Mouse (Mus musculus) lung, embryonic 15.5 days (tissue): ENCODE measurements around the gene Nyap1. TPM values are rescaled to one million over a fixed set of nuclear protein-coding genes. Genes with fewer than 3 reads are reported as not detected.

ENCODE experiments used
- ATAC-seq: fragments of 200-750 bp; cut with Nextera tagmentation; 2 replicates; pipeline ENCODE4 v1.8.0; 2017; ENCODE audit warnings: moderate number of reproducible peaks, borderline replicate concordance; ENCODE audit not compliant: low FRiP score, low TSS enrichment; ENCODE audit errors: extremely low read depth
- H3K27ac ChIP-seq: fragments of 300-500 bp; sonication (generic); 2 replicates; pipeline ENCODE4 v1.5.1; 2015; ENCODE audit warnings: moderate library complexity, mild to moderate bottlenecking, inconsistent platforms
- H3K27me3 ChIP-seq: fragments of 300-500 bp; sonication (generic); 2 replicates; pipeline ENCODE4 v1.6.1; 2015; ENCODE audit warnings: inconsistent platforms
- H3K36me3 ChIP-seq: fragments of 300-500 bp; sonication (generic); 2 replicates; pipeline ENCODE4 v1.6.1; 2015; ENCODE audit warnings: inconsistent platforms
- H3K4me1 ChIP-seq: fragments of 300-500 bp; sonication (generic); 2 replicates; pipeline ENCODE4 v1.6.1; 2015; ENCODE audit warnings: inconsistent platforms
- H3K4me2 ChIP-seq: fragments of 300-500 bp; sonication (generic); 2 replicates; pipeline ENCODE4 v1.6.1; 2015; ENCODE audit warnings: inconsistent platforms, mild to moderate bottlenecking, moderate library complexity
- H3K4me3 ChIP-seq: fragments of 300-500 bp; sonication (generic); 2 replicates; pipeline ENCODE4 v1.5.1; 2015; ENCODE audit warnings: mild to moderate bottlenecking, inconsistent platforms
- H3K9ac ChIP-seq: fragments of 300-500 bp; sonication (generic); 2 replicates; pipeline ENCODE4 v1.6.1; 2015; ENCODE audit warnings: inconsistent platforms
- H3K9me3 ChIP-seq: fragments of 300-500 bp; sonication (generic); 2 replicates; pipeline ENCODE4 v1.6.1; 2016; ENCODE audit warnings: inconsistent platforms
- WGBS: fragments of 180-500 bp; shearing (Covaris S2); methylation state at CpG from one replicate; pipeline ENCODE4 v1.1.7; 2015; 5-methylcytosine and 5-hydroxymethylcytosine counted together
- polyA plus RNA-seq: library from polyadenylated mRNA; unstranded; fragments of >200 nt; fragmentation: Nextera tagmentation; extraction: Ambion mirVana; gene quantifications from 2 replicates; pipeline ENCODE4 v1.2.1, GENCODE M21; 2015

Nyap1 gene
- polyA plus RNA-seq, 1 experiment from 2014 or later: 1.8 TPM

GRCm38 (mm10) chr5:137705242-137705641, 36.2 kb downstream of the Nyap1 start:
- H3K4me1 ChIP-seq: peaks cover 13% of the 10 kb centered on the region; the same call in 1 of the 2 replicates
- no peak overlapping the region for H3K9ac ChIP-seq
- H3K27ac ChIP-seq: no peak overlapping the region
- no peaks in the 10 kb centered on the region for H3K27me3 ChIP-seq
- 49% methylated on average over 6 of the region's 6 CpGs for WGBS
- H3K4me2 ChIP-seq: no peak overlapping the region
- no peaks in the 10 kb centered on the region for H3K36me3 ChIP-seq
- no peak for ATAC-seq
- no peak overlapping the region for H3K4me3 ChIP-seq
- H3K9me3 ChIP-seq: no peaks in the 10 kb centered on the region

DNA sequence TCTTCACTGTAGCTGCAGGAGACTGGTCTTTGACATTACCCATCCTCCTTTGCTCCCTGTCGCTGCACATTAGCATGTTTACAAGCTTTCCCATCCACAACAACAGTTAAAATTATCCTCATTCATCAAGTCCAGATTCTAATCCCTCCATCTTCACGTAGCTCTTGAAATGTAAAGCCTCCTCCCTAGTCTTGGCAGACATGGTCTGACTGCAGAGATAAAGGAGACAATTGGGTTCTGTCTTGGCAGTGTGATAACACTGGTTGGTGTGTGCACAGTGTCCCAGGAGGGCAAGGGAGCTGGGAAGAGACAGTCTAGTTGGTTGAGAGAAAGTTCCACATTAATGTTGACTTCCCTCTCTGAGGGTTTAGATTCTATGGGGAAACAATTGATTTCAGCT, 41.6 kb downstream of the Nyap1 start:
- ATAC-seq: no peak
- H3K4me1 ChIP-seq: no peaks in the 10 kb centered on the region
- H3K27me3 ChIP-seq: no peaks in the 10 kb centered on the region
- H3K9me3 ChIP-seq: no peaks in the 10 kb centered on the region
- no peak overlapping the region for H3K9ac ChIP-seq
- H3K4me2 ChIP-seq: no peak overlapping the region
- H3K36me3 ChIP-seq: no peaks in the 10 kb centered on the region
- H3K27ac ChIP-seq: no peak overlapping the region
- H3K4me3 ChIP-seq: no peak overlapping the region
- 51% methylated on average over 2 of the region's 2 CpGs for WGBS

DNA sequence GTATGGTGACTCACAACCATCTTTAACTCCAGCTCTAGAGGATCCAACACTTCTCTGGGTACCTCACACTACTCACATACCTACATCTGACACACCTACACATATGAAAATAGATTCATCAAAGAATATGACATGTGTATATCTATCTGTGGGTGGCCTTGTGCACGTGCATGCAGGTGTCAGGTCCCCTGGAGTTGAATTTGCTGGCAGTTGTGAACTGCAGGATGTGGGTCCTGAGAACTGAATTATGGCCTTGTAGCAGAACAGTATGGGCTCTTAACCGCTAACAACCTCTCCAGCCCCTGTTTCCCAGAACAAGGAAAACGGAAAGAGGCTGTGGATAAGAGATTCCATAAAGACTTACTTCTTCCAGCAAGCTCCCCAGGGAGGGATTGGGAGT, 42.3 kb downstream of the Nyap1 start:
- H3K4me3 ChIP-seq: no peak overlapping the region
- no peak overlapping the region for H3K9ac ChIP-seq
- no peaks in the 10 kb centered on the region for H3K9me3 ChIP-seq
- H3K4me2 ChIP-seq: no peak overlapping the region
- WGBS: 58% methylated on average over 3 of the region's 3 CpGs
- H3K4me1 ChIP-seq: no peaks in the 10 kb centered on the region
- no peak overlapping the region for H3K27ac ChIP-seq
- H3K27me3 ChIP-seq: no peaks in the 10 kb centered on the region
- ATAC-seq: no peak
- no peaks in the 10 kb centered on the region for H3K36me3 ChIP-seq

- no peaks in the 10 kb centered on the region for H3K9me3 ChIP-seq
- H3K4me2 ChIP-seq: no peak overlapping the region
- H3K4me1 ChIP-seq: no peaks in the 10 kb centered on the region
- no peak overlapping the region for H3K4me3 ChIP-seq
- no peaks in the 10 kb centered on the region for H3K36me3 ChIP-seq
- no peaks in the 10 kb centered on the region for H3K27me3 ChIP-seq
- WGBS: 52% methylated on average over 4 of the region's 4 CpGs
- no peak overlapping the region for H3K9ac ChIP-seq
- ATAC-seq: no peak
- no peak overlapping the region for H3K27ac ChIP-seq
Measured at GRCm38 (mm10) chr5:137695930-137696329, 45.5 kb downstream of the Nyap1 start.

DNA sequence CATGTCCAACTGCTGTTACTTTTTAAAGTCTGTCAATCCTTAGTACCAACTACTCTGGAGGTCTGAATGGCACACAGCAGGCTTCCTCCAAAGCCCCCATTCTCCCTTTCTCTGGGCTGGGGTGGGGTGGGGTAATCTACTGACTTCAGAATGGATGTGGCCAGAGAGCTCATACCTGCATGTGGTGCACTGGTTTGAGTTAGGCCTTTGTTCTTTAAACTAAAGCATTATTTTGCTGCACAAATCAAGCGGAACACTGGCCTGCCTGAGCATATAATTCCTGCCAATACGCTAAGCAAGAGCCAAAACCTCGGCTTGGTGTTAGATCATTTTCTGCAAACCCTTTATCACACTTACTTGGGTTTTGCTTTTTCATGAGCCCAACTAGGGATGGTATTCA, 46.6 kb downstream of the Nyap1 start:
- H3K9ac ChIP-seq: no peak overlapping the region
- H3K4me2 ChIP-seq: no peak overlapping the region
- WGBS: 81% methylated on average over 3 of the region's 3 CpGs
- no peaks in the 10 kb centered on the region for H3K36me3 ChIP-seq
- no peak overlapping the region for H3K4me3 ChIP-seq
- H3K9me3 ChIP-seq: no peaks in the 10 kb centered on the region
- no peaks in the 10 kb centered on the region for H3K4me1 ChIP-seq
- no peaks in the 10 kb centered on the region for H3K27me3 ChIP-seq
- no peak for ATAC-seq
- no peak overlapping the region for H3K27ac ChIP-seq

DNA sequence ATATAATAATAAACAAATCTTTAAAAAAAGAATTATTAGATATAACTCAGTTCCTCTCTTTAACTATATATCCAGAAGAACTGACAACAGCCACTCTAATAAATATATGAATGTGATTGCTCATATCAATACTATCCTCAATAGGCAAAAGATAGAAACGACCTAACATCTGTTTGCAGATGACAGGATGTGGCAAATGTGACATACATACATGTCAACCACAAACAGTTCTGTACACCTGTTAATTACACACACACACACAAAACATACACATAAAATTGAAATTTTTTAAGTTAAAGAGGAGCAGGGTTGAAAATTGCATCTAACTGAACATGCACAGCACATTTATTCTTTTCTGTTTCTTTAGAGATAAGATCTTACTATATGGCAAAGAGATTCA, 49.5 kb downstream of the Nyap1 start:
- no peak overlapping the region for H3K27ac ChIP-seq
- H3K27me3 ChIP-seq: no peaks in the 10 kb centered on the region
- H3K4me3 ChIP-seq: no peak overlapping the region
- no peaks in the 10 kb centered on the region for H3K36me3 ChIP-seq
- H3K9me3 ChIP-seq: no peaks in the 10 kb centered on the region
- no peak for ATAC-seq
- H3K4me2 ChIP-seq: no peak overlapping the region
- WGBS: 50% methylated on average over 1 of the region's 1 CpGs
- no peaks in the 10 kb centered on the region for H3K4me1 ChIP-seq
- H3K9ac ChIP-seq: no peak overlapping the region

GRCm38 (mm10) chr5:137690531-137690930, 50.9 kb downstream of the Nyap1 start:
- Histone ChIP-seq H3K4me1 (no peaks in the 10 kb centered on the region), H3K27me3 (no peaks in the 10 kb centered on the region), H3K9me3 (no peaks in the 10 kb centered on the region), H3K27ac (no peak overlapping the region), H3K9ac (no peak overlapping the region), H3K4me2 (no peak overlapping the region), H3K36me3 (no peaks in the 10 kb centered on the region), H3K4me3 (no peak overlapping the region)
- no peak for ATAC-seq
- whole genome bisulfite sequencing: 43% methylated on average over 9 of the region's 9 CpGs

DNA sequence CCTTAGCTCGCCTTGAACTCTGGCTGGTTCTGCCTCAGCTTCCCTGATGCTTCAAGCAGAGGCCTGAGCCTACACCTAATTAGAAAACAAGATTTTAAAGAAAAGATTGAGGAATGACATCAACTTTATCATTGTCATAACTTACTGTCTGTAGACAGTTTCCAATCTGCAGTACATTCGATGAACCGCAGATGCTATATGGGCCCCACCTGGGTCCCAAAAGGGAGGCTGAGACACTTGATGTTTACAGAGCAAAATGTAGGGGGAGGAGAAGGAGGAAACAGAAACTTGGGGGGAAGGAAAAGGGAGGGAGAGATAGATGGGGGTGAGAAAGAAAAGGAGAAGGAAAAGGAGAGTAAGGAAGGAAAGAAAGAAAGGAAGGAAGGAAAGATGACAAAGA, 51.4 kb downstream of the Nyap1 start:
- H3K4me3 ChIP-seq: no peak overlapping the region
- no peaks in the 10 kb centered on the region for H3K27me3 ChIP-seq
- no peak for ATAC-seq
- no peaks in the 10 kb centered on the region for H3K36me3 ChIP-seq
- no peak overlapping the region for H3K4me2 ChIP-seq
- H3K4me1 ChIP-seq: peaks cover 5% of the 10 kb centered on the region; the same call in 1 of the 2 replicates
- WGBS: 75% methylated on average over 3 of the region's 3 CpGs
- no peak overlapping the region for H3K9ac ChIP-seq
- no peaks in the 10 kb centered on the region for H3K9me3 ChIP-seq
- H3K27ac ChIP-seq: no peak overlapping the region

GRCm38 (mm10) chr5:137686127-137686790, 55.1 kb downstream of the Nyap1 start:
- WGBS: 74% methylated on average over 6 of the region's 6 CpGs
- H3K4me2 ChIP-seq: no peak overlapping the region
- ATAC-seq: no peak

GRCm38 (mm10) chr5:137685653-137686052, 55.8 kb downstream of the Nyap1 start:
- ATAC-seq: no peak
- Histone ChIP-seq H3K4me3 (no peak overlapping the region), H3K4me1 (peaks cover 17% of the 10 kb centered on the region), H3K36me3 (no peaks in the 10 kb centered on the region), H3K27me3 (no peaks in the 10 kb centered on the region), H3K9me3 (no peaks in the 10 kb centered on the region), H3K4me2 (no peak overlapping the region), H3K9ac (no peak overlapping the region), H3K27ac (no peak overlapping the region)
- WGBS: 95% methylated on average over 3 of the region's 3 CpGs

More at GRCm38 (mm10) chr5:137686127-137686790, 55.1 kb downstream of the Nyap1 start:
- Histone ChIP-seq H3K27ac (no peak overlapping the region), H3K27me3 (no peaks in the 10 kb centered on the region), H3K4me1 (peaks cover 17% of the 10 kb centered on the region), H3K9ac (no peak overlapping the region), H3K4me3 (no peak overlapping the region), H3K36me3 (no peaks in the 10 kb centered on the region), H3K9me3 (no peaks in the 10 kb centered on the region)

DNA sequence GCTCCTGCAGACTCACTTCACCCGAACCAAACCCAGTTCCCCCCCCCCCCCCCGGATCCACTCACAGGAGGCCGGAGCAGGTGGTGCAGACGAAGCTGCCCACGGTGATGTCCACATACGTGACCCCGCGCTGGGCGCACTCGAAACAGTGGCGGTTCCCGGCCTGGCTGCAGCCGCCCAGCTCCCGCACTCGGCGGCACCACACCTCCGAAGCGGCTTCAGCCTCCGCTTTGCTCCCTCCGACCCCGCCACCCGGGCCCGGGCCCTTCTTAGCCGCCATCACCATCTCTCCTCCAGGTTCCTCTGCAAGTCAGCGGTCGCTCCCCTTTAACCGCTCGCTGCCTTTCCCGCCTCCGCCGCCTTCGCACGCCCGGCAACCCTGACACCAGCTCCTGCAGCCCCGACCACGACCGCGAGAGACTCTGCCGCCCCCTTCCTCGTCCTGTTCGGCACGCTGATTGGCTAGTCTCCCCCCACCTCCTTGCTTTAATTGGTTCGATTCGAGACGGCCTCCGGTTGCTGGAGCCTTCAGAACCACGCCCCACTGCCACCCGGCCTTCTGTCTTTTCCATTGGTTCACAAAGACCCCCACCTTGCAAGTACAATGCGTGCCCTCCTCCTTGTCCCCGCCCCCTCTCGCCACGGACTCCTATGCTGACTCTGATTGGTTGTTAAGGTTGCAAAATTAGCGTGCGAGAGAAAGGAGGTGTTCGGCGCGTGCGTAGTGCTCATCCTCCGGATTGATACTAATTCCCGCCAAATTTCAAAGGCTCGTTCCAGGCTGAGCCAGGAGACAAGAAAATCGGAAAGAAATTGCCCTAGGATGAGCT, 56.9 kb downstream of the Nyap1 start, which contains the start of gene Agfg2:
TSS of gene Agfg2 (minus strand) at position 433 of the 830 bp plus-strand sequence.
- under 1% methylated on average over 62 of the region's 62 CpGs for WGBS
- ATAC-seq: peak; percentile 99
- Histone ChIP-seq H3K36me3 (no peaks in the 10 kb centered on the region), H3K4me2 (peak within 1 kb of the TSS; percentile 97), H3K27ac (peak within 1 kb of the TSS; percentile 75), H3K4me3 (peak within 1 kb of the TSS; percentile 77), H3K9me3 (no peaks in the 10 kb centered on the region), H3K27me3 (no peaks in the 10 kb centered on the region), H3K4me1 (peaks cover 17% of the 10 kb centered on the region), H3K9ac (peak within 1 kb of the TSS; percentile 55)
